Mouse (Mus musculus): ENCODE measurements around the gene Polg2. TPM values are rescaled to one million over a fixed set of nuclear protein-coding genes. Genes with fewer than 3 reads are reported as not detected.

Polg2 gene
- total and polyA plus RNA-seq, 2 experiments from 2014 or later: 10.0 to 10.5 TPM

GRCm38 (mm10) chr11:106778132-106778531 lies 1.2 kb downstream of the Polg2 start:
- DNase-seq: no peak
- 91% methylated on average over 7 of the region's 7 CpGs for WGBS
- Histone ChIP-seq H3K36me3 (ENCODE audit: insufficient read depth) (peaks cover 48% of the 10 kb centered on the region), H3K4me3 (ENCODE audit: low read depth, low read length) (no peak overlapping the region), H3K27me3 (ENCODE audit: insufficient read depth, low read length) (no peaks in the 10 kb centered on the region), H3K9me3 (ENCODE audit: low read length) (no peaks in the 10 kb centered on the region), H3K4me1 (ENCODE audit: insufficient read depth) (0 out of 2 replicates have a peak, but pooled peaks cover 2% of the 10 kb centered on the region), H3K9ac (no peak overlapping the region), H3K27ac (ENCODE audit: low read depth, low read length) (no peak overlapping the region), H3K4me2 (ENCODE audit: low read depth) (no peak overlapping the region; the same call in 1 of the 2 replicates)
- no peak for TF ChIP-seq CTCF (IDR thresholded peaks at IDR 0.05; ENCODE audit: low read depth)
- ATAC-seq: no peak

DNA sequence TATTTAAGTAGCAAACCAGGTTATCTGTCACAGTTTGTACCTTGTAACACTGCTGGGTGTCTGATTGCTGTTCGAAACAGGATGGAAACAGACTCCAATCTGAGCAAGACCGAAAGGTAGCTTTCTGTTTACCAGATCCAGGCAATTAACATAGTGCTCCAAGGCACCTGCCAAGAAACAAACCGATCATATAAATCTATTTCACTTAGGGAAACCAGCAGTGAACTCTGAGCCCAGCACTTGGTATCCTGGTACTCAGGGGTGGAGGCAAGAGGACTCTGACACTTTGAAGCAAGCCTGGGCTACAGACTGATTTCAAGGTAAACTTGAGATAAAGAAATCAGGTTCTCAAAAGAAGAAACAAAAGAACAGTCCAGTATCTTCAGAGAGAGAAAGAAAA lies 1.9 kb downstream of the Polg2 start:
- no peak overlapping the region for H3K27ac ChIP-seq (ENCODE audit: low read depth, low read length)
- DNase-seq (no peak), ATAC-seq (no peak)
- H3K4me3 ChIP-seq (ENCODE audit: low read depth, low read length): no peak overlapping the region
- TF ChIP-seq CTCF (IDR thresholded peaks at IDR 0.05; ENCODE audit: low read depth): no peak
- no peaks in the 10 kb centered on the region for H3K27me3 ChIP-seq (ENCODE audit: insufficient read depth, low read length)
- H3K4me1 ChIP-seq (ENCODE audit: insufficient read depth): 0 out of 2 replicates have a peak, but pooled peaks cover 2% of the 10 kb centered on the region
- no peaks in the 10 kb centered on the region for H3K9me3 ChIP-seq (ENCODE audit: low read length)
- no peak overlapping the region for H3K9ac ChIP-seq
- 91% methylated on average over 3 of the region's 3 CpGs for WGBS
- H3K36me3 ChIP-seq (ENCODE audit: insufficient read depth): peaks cover 47% of the 10 kb centered on the region
- H3K4me2 ChIP-seq (ENCODE audit: low read depth): no peak overlapping the region

DNA sequence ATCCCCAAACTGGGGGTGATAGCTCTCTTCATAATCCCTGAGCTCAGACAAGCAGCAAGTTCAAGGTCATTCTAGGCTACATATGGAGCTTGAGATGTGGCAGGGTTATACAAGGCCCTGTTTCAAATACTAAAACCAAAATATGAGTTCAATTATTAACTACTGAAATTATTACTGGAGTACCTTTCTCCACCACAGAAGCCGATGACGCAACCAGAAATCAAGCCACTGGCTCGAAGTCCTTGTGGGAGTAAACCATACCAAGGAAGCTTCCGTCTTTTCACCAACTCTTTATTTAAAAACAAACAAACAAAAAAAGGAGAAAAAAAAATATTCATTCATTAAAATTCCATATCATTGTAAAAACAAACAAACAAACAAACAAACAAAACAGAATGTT lies 2.4 kb downstream of the Polg2 start:
- no peak overlapping the region for H3K4me2 ChIP-seq (ENCODE audit: low read depth)
- H3K4me1 ChIP-seq (ENCODE audit: insufficient read depth): 0 out of 2 replicates have a peak, but pooled peaks cover 2% of the 10 kb centered on the region
- ATAC-seq (no peak), DNase-seq (no peak)
- H3K9me3 ChIP-seq (ENCODE audit: low read length): no peaks in the 10 kb centered on the region
- H3K36me3 ChIP-seq (ENCODE audit: insufficient read depth): peaks cover 47% of the 10 kb centered on the region
- no peak overlapping the region for H3K27ac ChIP-seq (ENCODE audit: low read depth, low read length)
- no peak overlapping the region for H3K4me3 ChIP-seq (ENCODE audit: low read depth, low read length)
- H3K9ac ChIP-seq: no peak overlapping the region
- no peak for TF ChIP-seq CTCF (IDR thresholded peaks at IDR 0.05; ENCODE audit: low read depth)
- no peaks in the 10 kb centered on the region for H3K27me3 ChIP-seq (ENCODE audit: insufficient read depth, low read length)
- WGBS: 95% methylated on average over 4 of the region's 4 CpGs

GRCm38 (mm10) chr11:106773061-106773460 lies 6.3 kb downstream of the Polg2 start:
- no peak overlapping the region for H3K4me3 ChIP-seq (ENCODE audit: low read depth, low read length)
- TF ChIP-seq CTCF (IDR thresholded peaks at IDR 0.05; ENCODE audit: low read depth): no peak
- H3K4me2 ChIP-seq (ENCODE audit: low read depth): no peak overlapping the region
- no peak overlapping the region for H3K27ac ChIP-seq (ENCODE audit: low read depth, low read length)
- no peaks in the 10 kb centered on the region for H3K27me3 ChIP-seq (ENCODE audit: insufficient read depth, low read length)
- DNase-seq (no peak), ATAC-seq (no peak)
- H3K9me3 ChIP-seq (ENCODE audit: low read length): no peaks in the 10 kb centered on the region
- no peak overlapping the region for H3K9ac ChIP-seq
- H3K4me1 ChIP-seq (ENCODE audit: insufficient read depth): 0 out of 2 replicates have a peak, but pooled peaks cover 2% of the 10 kb centered on the region
- peaks cover 50% of the 10 kb centered on the region for H3K36me3 ChIP-seq (ENCODE audit: insufficient read depth)
- 89% methylated on average over 9 of the region's 9 CpGs for WGBS

DNA sequence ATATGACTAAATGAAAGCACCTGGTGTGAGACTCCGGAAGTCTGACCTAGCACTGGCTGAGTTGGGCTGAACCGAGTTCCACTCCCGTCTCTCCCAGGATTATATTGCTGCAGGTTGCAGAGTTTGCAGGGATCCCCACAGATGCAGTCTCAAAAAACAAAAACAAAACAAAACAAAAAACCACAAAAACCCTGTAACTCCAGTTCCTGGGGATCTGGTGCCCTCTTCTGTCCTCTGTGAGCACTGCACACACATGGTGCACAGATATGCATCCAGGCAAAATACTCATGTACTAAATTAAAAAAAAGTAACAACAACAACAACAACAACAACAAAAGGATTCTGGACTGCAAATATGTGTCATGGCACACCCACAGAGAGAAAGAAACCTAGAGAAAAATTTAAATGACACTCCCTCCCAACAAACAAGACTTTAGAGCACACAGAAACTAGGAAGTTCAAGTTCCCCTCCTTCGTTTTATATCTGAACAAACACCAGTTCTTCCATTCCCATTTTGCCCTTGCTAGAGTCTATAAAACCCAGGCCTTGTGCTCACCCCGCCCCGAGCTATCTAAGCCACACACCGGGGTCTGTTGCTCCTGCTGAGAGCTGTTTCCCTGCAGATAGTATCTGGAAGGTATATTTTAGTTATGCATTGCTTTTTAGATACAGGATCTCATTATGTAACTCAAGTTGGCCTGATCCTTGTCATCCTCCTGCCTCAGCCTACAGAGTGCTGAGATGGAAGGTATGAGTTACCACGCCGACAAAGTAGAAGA lies 9.0 kb downstream of the Polg2 start:
- no peak overlapping the region for H3K4me3 ChIP-seq (ENCODE audit: low read depth, low read length)
- DNase-seq (peak; percentile 48), ATAC-seq (no peak)
- no peaks in the 10 kb centered on the region for H3K9me3 ChIP-seq (ENCODE audit: low read length)
- peaks cover 56% of the 10 kb centered on the region for H3K36me3 ChIP-seq (ENCODE audit: insufficient read depth)
- H3K27ac ChIP-seq (ENCODE audit: low read depth, low read length): no peak overlapping the region
- 94% methylated on average over 9 of the region's 9 CpGs for WGBS
- H3K4me2 ChIP-seq (ENCODE audit: low read depth): no peak overlapping the region
- H3K27me3 ChIP-seq (ENCODE audit: insufficient read depth, low read length): no peaks in the 10 kb centered on the region
- no peak overlapping the region for H3K9ac ChIP-seq
- H3K4me1 ChIP-seq (ENCODE audit: insufficient read depth): no peaks in the 10 kb centered on the region
- TF ChIP-seq CTCF (IDR thresholded peaks at IDR 0.05; ENCODE audit: low read depth): peak; percentile 70

DNA sequence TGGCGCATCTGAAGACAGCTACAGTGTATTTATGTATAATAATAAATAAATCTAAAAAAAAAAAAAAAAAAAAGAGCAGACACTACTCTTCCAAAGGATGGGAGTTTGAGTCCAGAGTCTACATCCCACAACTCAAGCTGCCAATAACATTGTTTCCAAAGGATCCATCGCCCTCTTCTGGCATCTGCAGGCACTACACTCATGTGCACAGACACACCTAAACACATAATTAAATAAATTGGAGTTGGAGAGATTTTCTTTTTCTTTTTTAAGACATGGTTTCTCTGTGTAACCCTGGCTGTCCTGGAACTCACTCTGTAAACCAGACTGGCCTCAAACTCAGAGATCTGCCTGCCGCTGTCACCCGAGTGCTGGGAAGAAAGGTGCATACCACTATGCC lies 11.8 kb downstream of the Polg2 start:
- 0 out of 2 replicates have a peak, but pooled peaks have one; percentile 6 for TF ChIP-seq CTCF (IDR thresholded peaks at IDR 0.05; ENCODE audit: low read depth)
- no peaks in the 10 kb centered on the region for H3K9me3 ChIP-seq (ENCODE audit: low read length)
- no peaks in the 10 kb centered on the region for H3K4me1 ChIP-seq (ENCODE audit: insufficient read depth)
- DNase-seq: no peak
- no peak overlapping the region for H3K4me2 ChIP-seq (ENCODE audit: low read depth)
- ATAC-seq: no peak
- H3K36me3 ChIP-seq (ENCODE audit: insufficient read depth): peaks cover 31% of the 10 kb centered on the region
- no peak overlapping the region for H3K4me3 ChIP-seq (ENCODE audit: low read depth, low read length)
- no peak overlapping the region for H3K9ac ChIP-seq
- 96% methylated on average over 4 of the region's 4 CpGs for WGBS
- no peaks in the 10 kb centered on the region for H3K27me3 ChIP-seq (ENCODE audit: insufficient read depth, low read length)
- no peak overlapping the region for H3K27ac ChIP-seq (ENCODE audit: low read depth, low read length)

DNA sequence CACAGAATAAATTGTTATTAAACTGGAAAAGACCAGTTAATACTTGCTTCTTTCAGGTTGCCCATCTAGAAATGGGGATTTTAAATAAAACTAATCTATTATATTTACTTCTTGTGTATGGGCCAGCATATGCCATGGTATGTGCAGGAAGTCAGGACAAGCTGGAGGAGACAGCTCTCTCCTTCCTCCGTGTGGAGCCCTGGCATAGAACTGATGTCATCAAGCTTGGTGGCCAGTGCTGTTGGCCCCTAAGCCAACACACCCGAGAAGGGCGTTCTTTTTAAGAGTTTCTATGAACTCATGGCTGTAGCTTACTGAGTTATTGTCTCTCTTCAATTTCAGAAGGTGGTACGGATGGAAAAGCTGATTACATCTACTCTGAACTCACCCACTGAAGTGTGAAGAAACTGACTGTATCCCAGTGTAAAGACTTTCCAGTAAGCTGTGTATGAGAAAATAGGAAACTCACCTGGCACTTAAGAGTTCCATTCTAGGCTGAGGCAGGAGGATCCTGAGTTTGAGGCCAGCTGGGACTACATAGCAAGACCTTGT lies 12.7 kb downstream of the Polg2 start:
- ATAC-seq (no peak), DNase-seq (no peak)
- WGBS: 92% methylated on average over 4 of the region's 4 CpGs
- Histone ChIP-seq H3K9me3 (ENCODE audit: low read length) (no peaks in the 10 kb centered on the region), H3K27ac (ENCODE audit: low read depth, low read length) (no peak overlapping the region), H3K36me3 (ENCODE audit: insufficient read depth) (peaks cover 25% of the 10 kb centered on the region), H3K4me2 (ENCODE audit: low read depth) (no peak overlapping the region), H3K27me3 (ENCODE audit: insufficient read depth, low read length) (no peaks in the 10 kb centered on the region), H3K4me1 (ENCODE audit: insufficient read depth) (no peaks in the 10 kb centered on the region), H3K9ac (no peak overlapping the region), H3K4me3 (ENCODE audit: low read depth, low read length) (no peak overlapping the region)
- TF ChIP-seq CTCF (IDR thresholded peaks at IDR 0.05; ENCODE audit: low read depth): no peak
